Mouse (Mus musculus): ENCODE data around the gene Sumo1. TPM values are rescaled to one million over a fixed set of nuclear protein-coding genes. Genes with fewer than 3 reads are reported as not detected.

Gene Sumo1
- total RNA-seq (2021), result 10 to 100 TPM; 55.6 to 58.2 TPM
- long read RNA-seq, experiment 1, transcript Sumo1-201 (5 exons, 1,215 nt), result major isoform, 143 of 165 reads
- long read RNA-seq, experiment 1, partial matches to known transcripts, result 16 of 165 reads
- long read RNA-seq, experiment 1, other reads (novel, unspliced or antisense), result 6 of 165 reads
- long read RNA-seq, experiment 2, transcript Sumo1-201 (5 exons, 1,215 nt), result major isoform, 76 of 87 reads
- long read RNA-seq, experiment 2, partial matches to known transcripts, result 6 of 87 reads
- long read RNA-seq, experiment 2, other reads (novel, unspliced or antisense), result 5 of 87 reads

GRCm38 (mm10) chr1:59670641-59671168 is at the start of gene Sumo1:
Gene Sumo1 (minus strand): TSS chr1:59670834.
- intact Hi-C loops (cut with DNase I), result loop anchor here (2.0 kb wide), 1 partner anchor 14 kb away; the partner anchor contains the start of gene Nop58

GRCm38 (mm10) chr1:59719900-59720299 is 49.3 kb upstream of the Sumo1 start:
- peak in 1 of 2 experiments; percentile 31 for DNase-seq
- intact Hi-C loops (cut with DNase I), result no loop called here

More at GRCm38 (mm10) chr1:59670641-59671168, at the start of gene Sumo1:
- peak; percentile 87 to 91 for DNase-seq

GRCm38 (mm10) chr1:59701766-59702165 is 31.1 kb upstream of the Sumo1 start:
- intact Hi-C loops (cut with DNase I), result loop anchor here (10.0 kb wide), 2 partner anchors 143 to 303 kb away; no protein-coding TSS in a partner anchor
- DNase-seq, result peak; percentile 12 to 37

GRCm38 (mm10) chr1:59698207-59698606 is 27.6 kb upstream of the Sumo1 start:
- intact Hi-C loops (cut with DNase I), result no loop called here
- DNase-seq, result no peak

- intact Hi-C loops (cut with DNase I), result no loop called here
- DNase-seq, result no peak
Observed at GRCm38 (mm10) chr1:59697751-59698150, 27.1 kb upstream of the Sumo1 start.

GRCm38 (mm10) chr1:59690467-59690866 is 19.8 kb upstream of the Sumo1 start:
- DNase-seq, result no peak
- intact Hi-C loops (cut with DNase I), result no loop called here

GRCm38 (mm10) chr1:59687493-59687892 is 16.9 kb upstream of the Sumo1 start:
- intact Hi-C loops (cut with DNase I), result no loop called here
- DNase-seq, result no peak

GRCm38 (mm10) chr1:59684819-59685755 is 14.5 kb upstream of the Sumo1 start, which contains the start of gene Nop58:
Gene Nop58 (plus strand): TSS chr1:59684971.
- intact Hi-C loops (cut with DNase I), result loop anchor here (2.0 kb wide), 1 partner anchor 14 kb away; the partner anchor contains the start of gene Sumo1
- DNase-seq, result peak; percentile 78 to 87

GRCm38 (mm10) chr1:59683926-59684818 is 13.5 kb upstream of the Sumo1 start:
- intact Hi-C loops (cut with DNase I), result loop anchor here (2.0 kb wide), 1 partner anchor 13 kb away; the partner anchor contains the start of gene Sumo1
- DNase-seq, result peak; percentile 16 to 26

- intact Hi-C loops (cut with DNase I), result no loop called here
- no peak for DNase-seq
Observed at GRCm38 (mm10) chr1:59673661-59674060, 3.0 kb upstream of the Sumo1 start.

- peak in 1 of 2 experiments; percentile 37 for DNase-seq
- intact Hi-C loops (cut with DNase I), result loop anchor here (2.0 kb wide), 1 partner anchor 15 kb away; the partner anchor contains the start of gene Nop58
Observed at GRCm38 (mm10) chr1:59669962-59670630, 538 bp downstream of the Sumo1 start.

GRCm38 (mm10) chr1:59668871-59669270 is 1.8 kb downstream of the Sumo1 start:
- DNase-seq, result no peak
- intact Hi-C loops (cut with DNase I), result no loop called here

GRCm38 (mm10) chr1:59663456-59664135 is 7.0 kb downstream of the Sumo1 start:
- DNase-seq, result no peak
- intact Hi-C loops (cut with DNase I), result no loop called here

GRCm38 (mm10) chr1:59656244-59657171 is 14.1 kb downstream of the Sumo1 start:
- intact Hi-C loops (cut with DNase I), result no loop called here

GRCm38 (mm10) chr1:59653243-59653911 is 17.3 kb downstream of the Sumo1 start:
- intact Hi-C loops (cut with DNase I), result no loop called here
- DNase-seq, result no peak

More at GRCm38 (mm10) chr1:59656244-59657171, 14.1 kb downstream of the Sumo1 start:
- no peak for DNase-seq

- intact Hi-C loops (cut with DNase I), result no loop called here
Observed at GRCm38 (mm10) chr1:59651201-59651819, 19.3 kb downstream of the Sumo1 start.

More at GRCm38 (mm10) chr1:59651201-59651819, 19.3 kb downstream of the Sumo1 start:
- no peak for DNase-seq
